Mouse (Mus musculus) cerebellum, postnatal 10 days (tissue): ENCODE data around the gene Prkar1a.
A peak's percentile ranks its signal among the peaks of the same experiment; 100 is the strongest.

Experiments
- DNase-seq, 2 experiments: peaks; one replicate each; pipeline ENCODE4 v3.0.0; 2021; ENCODE audit warnings: mixed read lengths in 2 of 2

Gene Prkar1a

DNA sequence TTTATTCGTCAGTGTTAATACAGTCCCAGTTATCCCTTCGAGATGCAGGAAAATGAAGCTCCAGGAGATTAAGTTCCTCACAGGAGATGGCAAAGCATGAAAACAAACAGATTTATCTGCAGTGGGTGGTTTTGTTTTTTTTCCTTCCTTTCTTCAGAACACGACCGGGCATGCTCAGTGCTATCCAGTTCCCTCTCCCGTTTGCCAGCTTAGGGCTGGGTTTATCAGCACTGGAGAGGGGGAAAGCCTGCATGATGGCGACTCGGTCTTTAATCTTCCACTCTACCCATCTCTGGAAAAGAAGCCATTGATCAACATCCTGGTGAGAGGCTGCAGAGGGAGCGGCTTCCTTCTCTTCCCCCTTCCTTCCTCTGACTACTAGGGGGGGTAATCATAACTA, at the start of gene Prkar1a:
Gene Prkar1a, plus strand, starts transcription at position 200 of the 400 bp plus-strand sequence.
- DNase-seq = peak; percentile 58 to 63

GRCm38 (mm10) chr11:109607600-109607999, 41.6 kb upstream of the Prkar1a start:
- no peak for DNase-seq

GRCm38 (mm10) chr11:109608976-109609625, 40.1 kb upstream of the Prkar1a start:
- no peak for DNase-seq

GRCm38 (mm10) chr11:109610046-109610794, 39.0 kb upstream of the Prkar1a start:
- DNase-seq = no peak

GRCm38 (mm10) chr11:109610795-109611302, 38.4 kb upstream of the Prkar1a start:
- no peak for DNase-seq

GRCm38 (mm10) chr11:109611303-109612149, 37.7 kb upstream of the Prkar1a start, which contains the start of gene Wipi1:
Gene Wipi1 (minus strand): TSS chr11:109611967.
- peak; percentile 100 for DNase-seq

DNA sequence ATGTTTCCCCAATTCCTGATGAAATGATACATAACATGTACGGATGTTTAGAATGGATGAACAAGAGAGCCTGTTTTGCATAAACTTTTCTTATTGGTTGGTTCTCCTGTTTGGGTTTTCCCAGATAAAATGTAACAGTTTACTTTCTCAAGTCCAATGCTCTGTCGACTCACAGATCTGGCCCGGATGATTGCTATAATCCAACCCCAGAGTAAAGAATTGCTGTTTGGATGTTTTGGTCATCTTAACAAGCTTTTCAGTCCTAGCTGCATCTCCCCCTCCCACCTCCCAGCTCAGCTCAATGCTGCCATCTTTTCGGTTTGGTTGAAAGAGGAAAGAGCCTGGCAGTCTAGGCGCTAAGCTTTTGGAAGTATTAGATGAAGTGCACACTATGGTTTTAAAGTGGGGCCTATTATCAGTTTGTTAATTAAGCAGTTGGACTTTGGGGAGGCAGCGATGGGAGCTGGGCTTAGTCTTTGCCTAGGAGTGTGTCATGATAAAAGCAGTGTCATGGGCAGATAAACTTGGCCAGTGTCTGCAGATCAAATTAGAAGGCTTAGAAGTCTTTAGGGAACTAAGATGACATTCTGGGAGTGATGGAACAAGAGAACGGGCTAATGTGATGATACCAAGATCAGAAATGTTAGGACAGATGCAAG, 36.2 kb upstream of the Prkar1a start:
- DNase-seq = no peak

DNA sequence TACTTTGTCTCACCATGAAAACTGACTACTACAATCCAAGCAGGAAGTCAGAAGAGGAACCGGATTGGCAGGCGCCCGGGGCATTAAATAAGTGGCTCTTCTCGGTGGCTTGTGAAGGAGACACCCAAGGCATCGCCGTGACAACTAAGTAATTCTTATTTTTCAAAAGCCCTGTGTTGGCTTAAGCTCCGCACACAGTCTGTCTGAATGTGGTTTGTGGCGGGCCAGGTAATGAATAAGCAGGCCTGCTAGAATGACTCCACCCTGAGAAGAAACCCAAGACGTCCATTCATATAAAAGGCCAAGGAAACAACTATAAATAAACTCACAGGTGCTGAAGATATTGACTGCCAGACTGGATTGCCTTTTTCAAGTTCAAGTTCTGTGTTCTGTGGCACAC, 33.9 kb upstream of the Prkar1a start:
- DNase-seq = no peak

GRCm38 (mm10) chr11:109616352-109616751, 32.9 kb upstream of the Prkar1a start:
- peak in 1 of 2 experiments; percentile 22 for DNase-seq

DNA sequence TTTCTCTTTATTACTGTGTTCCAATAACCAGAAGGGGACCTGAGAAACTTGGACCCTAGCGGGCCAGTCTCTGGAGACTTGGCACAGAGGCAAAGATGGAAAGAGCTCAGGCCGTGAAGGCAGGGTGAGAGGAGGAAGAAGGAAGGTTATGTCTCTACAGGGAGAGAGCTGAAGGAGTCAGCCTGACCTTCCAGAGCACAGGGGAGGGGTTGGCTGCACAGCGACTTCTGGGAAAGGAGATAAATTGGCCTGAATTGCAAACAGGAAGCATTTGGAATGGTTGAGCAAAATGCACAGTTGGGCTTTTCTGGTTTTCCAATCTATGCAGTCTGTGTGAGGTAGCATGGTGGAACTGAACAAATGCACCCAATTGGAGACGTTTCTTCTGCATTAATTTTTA, 32.4 kb upstream of the Prkar1a start:
- peak in 1 of 2 experiments; percentile 23 for DNase-seq

DNA sequence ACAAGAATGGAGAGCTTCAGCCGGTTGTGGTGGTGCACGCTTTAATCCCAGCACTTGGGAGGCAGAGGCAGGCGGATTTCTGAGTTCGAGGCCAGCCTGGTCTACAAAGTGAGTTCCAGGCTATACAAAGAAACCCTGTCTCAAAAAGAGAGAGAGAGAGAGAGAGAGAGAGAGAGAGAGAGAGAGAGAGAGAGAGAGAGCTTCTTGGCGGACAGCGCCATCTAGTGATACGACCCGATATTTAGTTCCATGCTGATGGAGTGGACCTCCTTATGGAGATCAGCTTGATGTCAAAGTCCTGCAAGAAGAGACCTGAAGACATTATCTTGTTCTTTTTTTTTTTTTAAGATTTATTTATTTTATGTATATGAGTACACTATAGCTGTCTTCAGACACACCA, 30.1 kb upstream of the Prkar1a start:
- DNase-seq = peak; percentile 73 to 77

- DNase-seq = no peak
These were observed 28.8 kb upstream of the Prkar1a start for GRCm38 (mm10) chr11:109620356-109620755.

- DNase-seq = peak; percentile 81 to 87
These were observed 28.0 kb upstream of the Prkar1a start for GRCm38 (mm10) chr11:109621183-109621582.

DNA sequence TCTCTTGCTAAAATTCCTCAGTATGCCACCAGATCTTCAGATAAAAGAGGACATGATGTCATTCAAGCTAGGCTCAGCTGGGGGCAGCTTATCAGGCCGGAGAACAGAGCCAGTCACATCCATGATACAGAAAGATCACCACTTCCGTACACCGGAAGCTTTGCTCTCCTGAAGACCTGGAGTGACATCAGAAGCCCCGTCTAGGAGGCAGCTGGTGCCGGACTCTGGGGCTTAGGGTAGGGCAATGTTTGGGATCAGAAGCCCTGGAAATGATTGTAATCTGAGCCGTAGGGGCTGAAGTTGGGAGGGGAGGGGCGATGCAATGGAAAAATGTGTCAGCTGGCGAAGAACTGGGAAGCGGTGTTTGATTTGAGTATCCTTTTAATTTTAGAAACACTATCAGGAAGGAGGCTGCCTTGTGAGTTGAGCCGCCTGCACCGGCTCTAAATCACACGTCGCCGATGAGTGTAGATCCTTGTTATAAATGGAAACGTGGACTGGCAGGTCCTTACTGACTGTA, 26.6 kb upstream of the Prkar1a start:
- peak in 1 of 2 experiments; percentile 26 for DNase-seq

GRCm38 (mm10) chr11:109623238-109623637, 26.0 kb upstream of the Prkar1a start:
- no peak for DNase-seq

- DNase-seq = peak; percentile 37 to 48
These were observed 21.6 kb upstream of the Prkar1a start for GRCm38 (mm10) chr11:109627648-109628047.

DNA sequence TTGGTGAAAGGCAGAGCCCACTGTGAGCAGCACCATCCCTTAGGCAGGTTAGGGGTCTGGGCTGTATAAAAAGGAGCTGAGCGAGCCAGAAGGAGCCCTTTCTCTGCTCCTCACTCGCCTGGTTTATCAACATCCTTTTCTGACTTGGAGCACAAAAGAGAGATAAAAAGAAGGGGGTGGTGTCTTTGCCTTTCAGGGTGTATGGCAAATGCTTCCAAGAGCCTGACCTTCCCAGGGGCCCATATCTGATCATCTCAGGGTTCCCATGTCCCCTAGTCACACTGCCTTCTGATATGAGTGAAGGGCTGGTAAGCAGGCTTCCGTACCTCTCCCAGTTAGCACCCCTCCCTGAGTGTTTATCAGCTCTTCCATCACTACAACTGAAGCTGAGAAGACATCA, 21.1 kb upstream of the Prkar1a start:
- no peak for DNase-seq

DNA sequence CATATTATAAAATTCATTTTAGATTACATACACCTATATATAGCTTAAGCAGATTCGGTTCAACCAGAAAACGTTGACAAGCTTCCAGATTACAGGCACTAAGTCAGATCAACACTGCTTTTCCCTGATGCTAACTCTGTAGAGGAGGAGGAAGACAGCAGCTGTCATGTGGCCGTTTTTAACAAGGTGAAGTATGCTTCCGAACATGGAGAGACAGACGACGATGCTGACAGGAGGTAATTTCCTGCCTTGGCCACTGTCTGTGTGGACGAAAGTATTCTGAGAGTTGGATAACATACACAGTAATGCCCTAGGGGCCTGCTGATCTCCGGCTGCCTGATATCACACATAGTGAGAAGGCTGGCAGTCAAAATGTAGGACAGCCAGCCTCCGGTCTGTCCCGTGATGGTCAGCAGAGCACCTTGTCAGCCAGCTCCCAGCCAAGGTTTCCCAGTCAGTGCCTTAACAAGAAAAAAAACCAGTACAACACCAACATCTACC, 20.1 kb upstream of the Prkar1a start:
- peak; percentile 46 to 54 for DNase-seq

DNA sequence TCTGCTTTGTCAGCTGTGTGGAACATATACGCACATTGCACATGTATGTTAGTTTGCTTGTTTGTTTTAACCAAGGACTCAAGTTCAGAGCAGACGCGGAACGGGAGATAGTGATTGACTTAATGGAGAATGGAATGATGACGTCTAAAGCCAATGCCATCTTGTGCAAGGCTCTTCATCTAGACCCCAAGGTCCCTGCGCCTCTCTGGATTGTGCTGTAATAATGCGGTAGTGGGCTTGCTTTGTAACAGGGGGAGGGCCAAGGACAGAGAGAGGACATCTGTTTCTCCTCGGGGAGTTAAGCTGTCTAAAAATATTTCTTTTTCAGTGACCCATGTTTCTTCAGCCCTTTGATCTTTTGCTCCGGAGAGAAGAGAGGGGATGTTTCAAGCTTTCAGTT, 14.3 kb upstream of the Prkar1a start:
- DNase-seq = no peak

DNA sequence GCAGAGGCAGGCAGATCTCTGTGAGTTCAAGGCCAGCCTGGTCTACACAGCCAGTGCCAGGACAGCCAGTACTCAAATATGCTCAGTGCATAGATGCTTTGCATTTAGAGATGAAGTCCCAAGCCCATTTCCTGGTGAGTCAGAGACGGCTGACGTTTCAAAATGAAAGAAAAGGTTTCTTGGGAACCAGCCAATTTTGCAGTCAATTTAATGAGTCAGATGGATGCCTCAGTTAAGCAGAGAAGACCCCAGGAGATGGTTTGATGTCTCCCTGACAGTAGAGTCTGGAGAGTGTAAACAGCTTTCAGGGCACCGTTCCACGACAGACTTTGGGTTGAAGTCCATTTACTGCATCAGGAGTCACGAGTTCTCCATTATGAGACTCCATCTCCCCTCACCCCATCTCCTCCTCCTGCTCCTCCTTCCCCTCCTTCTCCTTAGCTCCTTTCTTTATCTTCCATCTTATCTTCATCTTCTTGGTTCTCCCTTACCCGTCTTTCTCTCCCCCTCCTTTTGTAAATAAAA, 13.3 kb upstream of the Prkar1a start:
- DNase-seq = no peak

- no peak for DNase-seq
These were observed 7.5 kb upstream of the Prkar1a start for GRCm38 (mm10) chr11:109641498-109642222.
